Mouse (Mus musculus): ENCODE results near the gene Tmem199. TPM values are rescaled to one million over a fixed set of nuclear protein-coding genes. Genes with fewer than 3 reads are reported as not detected.

Tmem199 gene
- polyA plus RNA-seq (2015; fragmentation: Nextera tagmentation; extraction: Ambion mirVana) = 17.0 and 17.2 TPM in 2 replicates

DNA sequence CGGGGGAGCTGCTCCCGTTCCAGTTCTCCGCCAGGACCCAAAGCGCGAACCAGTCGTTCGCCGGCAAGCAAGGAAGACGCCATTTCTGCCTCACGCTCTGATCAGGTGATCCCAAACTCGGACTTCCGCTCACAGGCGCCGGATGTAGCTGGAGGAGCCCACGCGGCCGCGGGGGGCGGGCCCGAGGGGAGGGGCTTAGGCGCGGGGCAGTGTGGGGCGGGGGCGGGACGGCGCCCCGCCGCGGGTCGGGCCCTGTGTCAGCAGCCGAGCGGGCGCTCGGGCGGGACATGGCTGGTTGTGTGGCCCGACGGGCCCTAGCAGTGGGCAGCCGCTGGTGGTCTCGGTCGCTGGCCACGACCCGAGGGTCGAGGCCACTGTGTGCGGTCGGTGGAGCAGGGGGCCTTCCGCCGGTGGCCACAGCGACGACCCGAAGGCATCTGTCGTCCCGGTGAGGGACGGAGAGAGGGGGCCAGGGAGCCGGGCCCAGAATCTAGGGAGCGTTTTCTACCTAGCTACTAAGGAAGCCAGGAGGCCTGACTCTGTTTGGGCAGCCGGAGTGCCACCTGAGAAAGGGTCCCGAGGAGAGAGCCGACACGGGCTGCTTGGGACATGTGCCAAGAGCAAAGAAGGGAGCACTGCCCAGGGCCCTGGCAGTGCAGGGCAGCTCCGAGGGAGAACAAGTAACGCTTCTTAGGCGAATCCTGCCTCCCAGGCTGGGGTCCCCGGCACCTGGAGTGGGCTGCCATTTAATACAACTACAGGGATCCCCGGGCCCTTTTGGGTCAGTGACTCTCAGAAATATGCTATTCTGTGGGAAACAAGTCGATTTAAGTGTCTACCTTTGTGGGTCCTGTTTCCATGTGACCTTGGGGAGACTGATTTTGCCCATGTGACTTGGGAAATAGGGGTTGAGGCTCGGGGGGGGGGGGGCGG lies at the start of gene Tmem199, which contains the start of gene Poldip2:
TSS of gene Tmem199 (minus strand) at position 148 of the 933 bp plus-strand sequence.
TSS of gene Poldip2 (plus strand) at position 169 of the 933 bp plus-strand sequence.
- Histone ChIP-seq H3K4me1 (ENCODE audit: control insufficient read depth, low read depth, low read length) (peaks cover 14% of the 10 kb centered on the region), H3K4me3 (ENCODE audit: low read depth, low read length) (peak within 1 kb of the TSS; percentile 93), H3K9ac (ENCODE audit: low read depth, low read length) (peak within 1 kb of the TSS; percentile 90), H3K36me3 (ENCODE audit: control insufficient read depth, insufficient read depth) (peaks cover 21% of the 10 kb centered on the region), H3K4me2 (ENCODE audit: low read depth, low read length) (peak within 1 kb of the TSS; percentile 92), H3K27ac (ENCODE audit: low read length) (peak within 1 kb of the TSS; percentile 80), H3K9me3 (replicated peaks; ENCODE audit: control insufficient read depth, low read length) (no peaks in the 10 kb centered on the region), H3K27me3 (ENCODE audit: control insufficient read depth, insufficient read depth, low read depth, low read length) (no peaks in the 10 kb centered on the region)
- ATAC-seq (ENCODE audit: low read depth) = peak; percentile 98
- WGBS (ENCODE audit: insufficient replicate concordance) = under 1% methylated on average over 65 of the region's 67 CpGs

DNA sequence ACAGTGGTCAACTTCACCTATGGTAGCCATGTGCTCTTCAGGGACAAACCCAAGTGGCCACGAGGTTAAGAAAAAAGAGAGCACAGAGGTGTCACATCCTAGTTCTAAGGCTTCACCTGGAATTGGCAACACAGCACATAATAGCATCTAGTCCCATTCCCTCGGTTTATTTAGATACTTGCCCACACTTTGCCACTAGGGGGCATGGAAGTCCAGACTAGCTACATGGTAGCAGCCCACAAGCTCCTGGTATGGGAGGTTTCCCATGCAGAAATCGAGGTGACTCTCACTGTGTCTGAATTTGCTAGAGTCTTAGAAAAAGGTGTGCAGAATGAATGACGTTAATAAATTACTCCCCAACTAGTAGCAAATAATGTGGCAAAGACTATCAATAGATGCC lies 48.5 kb upstream of the Tmem199 start:
- 9% methylated on average over 4 of the region's 4 CpGs for WGBS (ENCODE audit: insufficient replicate concordance)
- no peak overlapping the region for H3K4me2 ChIP-seq (ENCODE audit: low read depth, low read length)
- no peak overlapping the region for H3K9ac ChIP-seq (ENCODE audit: low read depth, low read length)
- 0 out of 2 replicates have a peak, but pooled peaks have one; percentile 22 for ATAC-seq (ENCODE audit: low read depth)
- H3K27ac ChIP-seq (ENCODE audit: low read length) = no peak overlapping the region
- no peak overlapping the region for H3K4me3 ChIP-seq (ENCODE audit: low read depth, low read length)
- no peaks in the 10 kb centered on the region for H3K9me3 ChIP-seq (replicated peaks; ENCODE audit: control insufficient read depth, low read length)
- peaks cover 10% of the 10 kb centered on the region for H3K4me1 ChIP-seq (ENCODE audit: control insufficient read depth, low read depth, low read length)
- no peaks in the 10 kb centered on the region for H3K36me3 ChIP-seq (ENCODE audit: control insufficient read depth, insufficient read depth)
- H3K27me3 ChIP-seq (ENCODE audit: control insufficient read depth, insufficient read depth, low read depth, low read length) = no peaks in the 10 kb centered on the region

DNA sequence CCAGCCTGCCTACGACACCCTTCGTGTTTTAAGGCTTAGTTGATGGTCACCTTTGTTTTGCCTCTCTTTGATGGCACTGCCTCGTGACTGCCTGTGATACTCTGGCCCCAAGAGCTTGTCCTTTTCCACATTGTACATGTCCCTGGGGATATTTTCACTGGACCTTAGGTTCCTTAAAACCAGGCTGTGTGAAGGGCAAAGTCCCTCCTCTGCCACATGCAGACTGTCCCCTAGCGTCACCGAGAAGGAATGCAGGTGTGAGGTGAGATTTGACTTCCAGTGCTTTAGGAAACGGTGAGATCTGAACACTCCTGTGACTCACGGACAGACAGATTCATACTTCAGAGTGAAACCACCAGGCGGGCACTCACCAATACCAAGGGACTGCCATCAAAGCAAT lies 45.3 kb upstream of the Tmem199 start:
- H3K9ac ChIP-seq (ENCODE audit: low read depth, low read length) = no peak overlapping the region

DNA sequence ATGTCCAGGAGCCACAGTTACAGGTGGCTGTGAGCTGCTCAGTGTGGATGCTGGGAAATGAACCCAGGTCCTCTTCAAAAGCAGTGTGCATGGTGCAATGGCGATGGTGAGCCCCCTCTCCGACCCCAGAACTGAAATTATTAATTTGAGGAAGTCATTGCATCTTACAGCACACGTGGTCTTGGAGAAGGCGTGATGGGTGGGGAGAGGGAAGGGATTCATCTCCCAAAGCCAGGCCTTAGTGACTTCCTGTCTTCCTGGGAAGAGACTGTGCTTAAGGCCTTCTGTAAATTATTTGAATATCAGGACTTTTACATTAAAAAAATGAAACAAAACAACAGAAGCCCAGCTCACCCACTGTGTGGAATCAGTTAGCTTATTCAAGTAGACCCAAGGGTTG lies 44.1 kb upstream of the Tmem199 start:
- Histone ChIP-seq H3K36me3 (ENCODE audit: control insufficient read depth, insufficient read depth) (no peaks in the 10 kb centered on the region), H3K4me1 (ENCODE audit: control insufficient read depth, low read depth, low read length) (peaks cover 19% of the 10 kb centered on the region), H3K27me3 (ENCODE audit: control insufficient read depth, insufficient read depth, low read depth, low read length) (no peaks in the 10 kb centered on the region), H3K4me2 (ENCODE audit: low read depth, low read length) (no peak overlapping the region), H3K27ac (ENCODE audit: low read length) (peak overlapping the region; percentile 78), H3K9me3 (replicated peaks; ENCODE audit: control insufficient read depth, low read length) (no peaks in the 10 kb centered on the region), H3K9ac (ENCODE audit: low read depth, low read length) (no peak overlapping the region), H3K4me3 (ENCODE audit: low read depth, low read length) (no peak overlapping the region)
- ATAC-seq (ENCODE audit: low read depth) = no peak
- WGBS (ENCODE audit: insufficient replicate concordance) = 52% methylated on average over 4 of the region's 4 CpGs

More for the DNA sequence above, 45.3 kb upstream of the Tmem199 start:
- WGBS (ENCODE audit: insufficient replicate concordance) = 48% methylated on average over 8 of the region's 8 CpGs
- no peak for ATAC-seq (ENCODE audit: low read depth)
- H3K4me2 ChIP-seq (ENCODE audit: low read depth, low read length) = no peak overlapping the region
- H3K9me3 ChIP-seq (replicated peaks; ENCODE audit: control insufficient read depth, low read length) = no peaks in the 10 kb centered on the region
- H3K27me3 ChIP-seq (ENCODE audit: control insufficient read depth, insufficient read depth, low read depth, low read length) = no peaks in the 10 kb centered on the region
- no peak overlapping the region for H3K4me3 ChIP-seq (ENCODE audit: low read depth, low read length)
- no peaks in the 10 kb centered on the region for H3K36me3 ChIP-seq (ENCODE audit: control insufficient read depth, insufficient read depth)
- peaks cover 17% of the 10 kb centered on the region for H3K4me1 ChIP-seq (ENCODE audit: control insufficient read depth, low read depth, low read length)
- no peak overlapping the region for H3K27ac ChIP-seq (ENCODE audit: low read length)

DNA sequence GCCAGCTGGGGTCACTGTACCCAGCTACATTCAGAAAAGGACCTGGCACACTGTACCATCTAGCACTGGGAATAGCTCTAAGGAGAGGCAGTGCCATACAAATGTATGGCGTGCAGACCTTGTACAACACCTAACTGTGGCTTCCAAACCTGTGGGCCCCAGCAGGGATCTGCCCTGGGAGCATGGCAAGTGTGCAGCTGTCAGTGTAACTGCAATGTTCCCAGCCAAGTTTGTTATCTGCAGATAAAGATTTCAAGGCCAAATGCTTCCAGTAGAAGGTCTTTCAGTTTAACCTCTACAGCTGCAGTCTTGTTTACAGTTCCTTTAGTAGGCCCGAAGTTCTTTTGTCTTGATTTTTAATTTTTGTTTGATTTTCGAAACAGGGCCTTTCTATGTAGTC lies 43.7 kb upstream of the Tmem199 start:
- Histone ChIP-seq H3K4me3 (ENCODE audit: low read depth, low read length) (no peak overlapping the region), H3K4me2 (ENCODE audit: low read depth, low read length) (no peak overlapping the region), H3K27ac (ENCODE audit: low read length) (peak overlapping the region; percentile 78), H3K9ac (ENCODE audit: low read depth, low read length) (peak overlapping the region; percentile 7; the same call in 1 of the 2 replicates), H3K4me1 (ENCODE audit: control insufficient read depth, low read depth, low read length) (peaks cover 22% of the 10 kb centered on the region), H3K27me3 (ENCODE audit: control insufficient read depth, insufficient read depth, low read depth, low read length) (no peaks in the 10 kb centered on the region), H3K36me3 (ENCODE audit: control insufficient read depth, insufficient read depth) (no peaks in the 10 kb centered on the region), H3K9me3 (replicated peaks; ENCODE audit: control insufficient read depth, low read length) (no peaks in the 10 kb centered on the region)
- peak; percentile 9; the same call in 1 of the 2 replicates for ATAC-seq (ENCODE audit: low read depth)
- WGBS (ENCODE audit: insufficient replicate concordance) = 27% methylated on average over 3 of the region's 3 CpGs

DNA sequence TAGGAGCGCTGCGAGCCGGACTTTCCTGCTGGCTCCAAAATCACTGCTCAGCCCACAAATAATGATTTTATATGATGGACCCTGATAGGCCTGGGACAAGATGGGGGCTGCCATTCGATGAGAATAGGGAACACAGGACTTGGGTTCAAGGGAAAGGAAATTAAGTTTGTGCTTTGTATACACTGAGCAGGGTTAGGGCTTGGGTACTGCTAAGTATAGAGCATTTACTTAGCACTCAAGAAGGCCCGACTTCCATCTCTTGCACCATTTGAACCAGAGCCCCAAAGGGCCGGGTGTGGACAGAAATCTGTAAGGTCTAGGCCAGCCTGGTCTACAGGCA lies 39.1 kb upstream of the Tmem199 start:
- no peaks in the 10 kb centered on the region for H3K36me3 ChIP-seq (ENCODE audit: control insufficient read depth, insufficient read depth)
- no peak for ATAC-seq (ENCODE audit: low read depth)
- H3K9me3 ChIP-seq (replicated peaks; ENCODE audit: control insufficient read depth, low read length) = no peaks in the 10 kb centered on the region
- peaks cover 28% of the 10 kb centered on the region for H3K4me1 ChIP-seq (ENCODE audit: control insufficient read depth, low read depth, low read length)
- peak overlapping the region; percentile 96 for H3K4me2 ChIP-seq (ENCODE audit: low read depth, low read length)
- H3K27ac ChIP-seq (ENCODE audit: low read length) = peak overlapping the region; percentile 31; the same call in 1 of the 2 replicates
- peak overlapping the region; percentile 88 for H3K4me3 ChIP-seq (ENCODE audit: low read depth, low read length)
- no peaks in the 10 kb centered on the region for H3K27me3 ChIP-seq (ENCODE audit: control insufficient read depth, insufficient read depth, low read depth, low read length)
- peak overlapping the region; percentile 47 for H3K9ac ChIP-seq (ENCODE audit: low read depth, low read length)
- WGBS (ENCODE audit: insufficient replicate concordance) = 24% methylated on average over 6 of the region's 6 CpGs

DNA sequence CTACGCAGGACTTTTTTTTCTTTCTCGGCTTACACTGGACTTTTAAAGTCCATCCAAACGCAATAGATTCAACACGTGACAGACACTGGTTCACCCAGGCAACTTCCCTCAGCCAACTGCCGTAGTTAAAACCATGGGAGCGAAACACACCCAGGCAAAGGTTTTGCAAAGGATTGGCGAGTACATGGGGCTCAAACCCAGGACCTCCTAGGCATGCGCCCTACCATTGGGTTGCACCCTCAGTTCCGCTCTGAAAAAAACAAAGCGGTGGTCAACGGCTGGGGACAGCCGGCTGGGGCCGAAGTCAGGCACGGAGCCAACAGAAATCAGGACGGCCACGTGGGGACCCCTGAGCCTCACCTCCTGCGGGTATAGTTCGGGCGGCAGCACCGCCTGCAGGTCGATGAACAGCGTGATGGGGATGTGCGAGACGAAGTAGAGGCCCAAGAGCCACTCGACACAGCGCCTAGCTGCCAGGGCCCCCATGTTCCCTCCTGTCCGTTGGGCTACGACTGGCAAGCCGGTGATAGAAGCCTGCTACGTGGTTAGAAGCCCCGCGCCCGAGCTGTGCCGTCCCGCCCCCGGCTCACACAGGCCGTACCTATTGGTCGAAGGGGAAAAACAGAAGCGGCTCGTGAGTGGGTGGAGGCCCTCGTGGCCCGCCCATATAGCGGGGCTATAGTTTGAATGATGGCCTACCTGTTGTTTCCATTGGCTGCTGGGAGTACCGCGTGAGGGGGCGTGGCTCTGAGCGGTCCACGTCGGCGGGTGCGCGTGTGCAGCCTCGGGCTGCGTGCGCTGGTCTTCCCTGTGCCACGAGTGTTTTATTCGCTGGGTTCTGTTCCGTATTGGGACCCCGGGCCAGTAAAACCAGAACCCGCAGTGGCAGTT lies 38.4 kb upstream of the Tmem199 start, which contains the start of gene Tmem97:
TSS of gene Tmem97 (minus strand) at position 610 of the 891 bp plus-strand sequence.
- no peaks in the 10 kb centered on the region for H3K36me3 ChIP-seq (ENCODE audit: control insufficient read depth, insufficient read depth)
- peak within 1 kb of the TSS; percentile 82 for H3K9ac ChIP-seq (ENCODE audit: low read depth, low read length)
- peak within 1 kb of the TSS; percentile 87 for H3K27ac ChIP-seq (ENCODE audit: low read length)
- H3K27me3 ChIP-seq (ENCODE audit: control insufficient read depth, insufficient read depth, low read depth, low read length) = no peaks in the 10 kb centered on the region
- H3K4me1 ChIP-seq (ENCODE audit: control insufficient read depth, low read depth, low read length) = peaks cover 22% of the 10 kb centered on the region
- H3K9me3 ChIP-seq (replicated peaks; ENCODE audit: control insufficient read depth, low read length) = no peaks in the 10 kb centered on the region
- H3K4me3 ChIP-seq (ENCODE audit: low read depth, low read length) = peak within 1 kb of the TSS; percentile 88
- WGBS (ENCODE audit: insufficient replicate concordance) = under 1% methylated on average over 60 of the region's 60 CpGs
- H3K4me2 ChIP-seq (ENCODE audit: low read depth, low read length) = peak within 1 kb of the TSS; percentile 96
- peak; percentile 99 for ATAC-seq (ENCODE audit: low read depth)

DNA sequence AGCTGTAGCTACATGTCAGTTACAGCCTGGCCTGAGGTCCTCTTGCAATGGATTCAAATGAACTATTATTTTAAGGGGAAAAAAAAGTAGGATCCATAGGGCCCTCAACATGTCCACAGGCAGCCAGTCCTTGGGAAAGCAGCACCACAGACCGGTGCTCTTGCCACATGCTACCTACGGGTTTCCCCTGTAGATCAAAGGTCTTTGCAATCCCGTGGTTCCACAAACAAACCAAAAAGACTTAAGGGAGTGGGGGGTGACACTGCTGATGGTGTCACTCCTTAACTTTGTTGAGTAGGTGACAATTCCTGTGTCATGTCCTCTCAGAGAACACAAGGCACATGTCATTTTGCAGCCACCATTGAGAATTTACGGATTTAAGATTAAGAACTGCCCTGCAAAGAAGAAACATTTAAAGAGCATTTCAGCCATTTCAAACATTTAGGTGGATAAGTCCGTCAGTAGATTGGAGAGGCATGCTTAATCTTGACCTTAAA lies 37.6 kb upstream of the Tmem199 start:
- Histone ChIP-seq H3K9me3 (replicated peaks; ENCODE audit: control insufficient read depth, low read length) (no peaks in the 10 kb centered on the region), H3K9ac (ENCODE audit: low read depth, low read length) (peak overlapping the region; percentile 82), H3K27me3 (ENCODE audit: control insufficient read depth, insufficient read depth, low read depth, low read length) (no peaks in the 10 kb centered on the region), H3K4me3 (ENCODE audit: low read depth, low read length) (peak overlapping the region; percentile 88), H3K27ac (ENCODE audit: low read length) (peak overlapping the region; percentile 87), H3K36me3 (ENCODE audit: control insufficient read depth, insufficient read depth) (no peaks in the 10 kb centered on the region), H3K4me1 (ENCODE audit: control insufficient read depth, low read depth, low read length) (peaks cover 15% of the 10 kb centered on the region), H3K4me2 (ENCODE audit: low read depth, low read length) (peak overlapping the region; percentile 96)
- 3% methylated on average over 5 of the region's 5 CpGs for WGBS (ENCODE audit: insufficient replicate concordance)
- ATAC-seq (ENCODE audit: low read depth) = no peak

Measured in liver, embryonic 16.5 days (tissue).